Mouse (Mus musculus) brain, adult 2 months (tissue): ENCODE measurements around the gene Suv39h2.
A peak's percentile ranks its signal among the peaks of the same experiment; 100 is the strongest.

Experiments used
- DNase-seq: peaks from one replicate; pipeline ENCODE4 v3.0.0; 2011; ENCODE audit warnings: low read depth, low spot score

The Suv39h2 gene

DNA sequence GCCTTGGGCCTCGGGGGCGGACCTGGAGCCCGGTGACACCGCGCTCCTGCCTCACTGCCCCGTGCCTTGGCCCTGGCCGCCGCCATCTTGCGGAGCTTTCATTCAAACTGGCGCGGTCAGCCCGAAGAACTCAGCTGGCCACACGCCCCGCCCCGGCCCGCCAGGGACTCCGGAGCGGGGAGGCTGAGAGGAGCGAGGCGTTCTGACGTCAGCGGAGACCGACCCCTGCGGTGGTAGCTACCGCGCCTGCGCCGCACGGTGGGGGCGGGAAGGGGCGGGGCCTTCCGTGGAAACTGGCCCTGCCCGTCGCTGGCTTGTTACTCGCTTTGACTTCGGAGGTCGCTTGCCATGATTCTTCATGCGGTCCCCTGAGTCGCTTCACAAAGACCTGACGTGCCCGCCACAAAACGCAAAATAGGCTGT is at the start of gene Suv39h2:
Gene Suv39h2, minus strand, starts transcription at position 171 of the 423 bp plus-strand sequence.
- peak; percentile 96 for DNase-seq

DNA sequence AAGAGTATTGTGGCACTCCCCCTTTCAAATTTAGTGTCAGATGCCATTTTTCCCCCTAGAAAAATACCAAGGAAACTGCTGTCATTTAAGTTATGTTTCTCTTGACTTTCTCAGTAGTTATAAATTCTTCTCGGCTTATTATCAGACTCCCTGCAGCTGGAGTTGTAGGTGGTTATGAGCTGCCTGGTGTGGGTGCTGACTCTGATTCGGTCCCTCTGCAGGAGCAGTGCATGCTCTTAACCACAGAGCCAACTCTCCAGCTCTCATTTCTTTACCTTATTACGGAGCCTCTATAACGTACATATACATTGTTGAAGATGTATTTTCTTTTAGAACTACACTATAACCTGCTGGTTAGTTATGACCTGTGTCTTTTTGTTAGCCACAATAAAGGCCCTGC is 47.7 kb upstream of the Suv39h2 start:
- no peak for DNase-seq

DNA sequence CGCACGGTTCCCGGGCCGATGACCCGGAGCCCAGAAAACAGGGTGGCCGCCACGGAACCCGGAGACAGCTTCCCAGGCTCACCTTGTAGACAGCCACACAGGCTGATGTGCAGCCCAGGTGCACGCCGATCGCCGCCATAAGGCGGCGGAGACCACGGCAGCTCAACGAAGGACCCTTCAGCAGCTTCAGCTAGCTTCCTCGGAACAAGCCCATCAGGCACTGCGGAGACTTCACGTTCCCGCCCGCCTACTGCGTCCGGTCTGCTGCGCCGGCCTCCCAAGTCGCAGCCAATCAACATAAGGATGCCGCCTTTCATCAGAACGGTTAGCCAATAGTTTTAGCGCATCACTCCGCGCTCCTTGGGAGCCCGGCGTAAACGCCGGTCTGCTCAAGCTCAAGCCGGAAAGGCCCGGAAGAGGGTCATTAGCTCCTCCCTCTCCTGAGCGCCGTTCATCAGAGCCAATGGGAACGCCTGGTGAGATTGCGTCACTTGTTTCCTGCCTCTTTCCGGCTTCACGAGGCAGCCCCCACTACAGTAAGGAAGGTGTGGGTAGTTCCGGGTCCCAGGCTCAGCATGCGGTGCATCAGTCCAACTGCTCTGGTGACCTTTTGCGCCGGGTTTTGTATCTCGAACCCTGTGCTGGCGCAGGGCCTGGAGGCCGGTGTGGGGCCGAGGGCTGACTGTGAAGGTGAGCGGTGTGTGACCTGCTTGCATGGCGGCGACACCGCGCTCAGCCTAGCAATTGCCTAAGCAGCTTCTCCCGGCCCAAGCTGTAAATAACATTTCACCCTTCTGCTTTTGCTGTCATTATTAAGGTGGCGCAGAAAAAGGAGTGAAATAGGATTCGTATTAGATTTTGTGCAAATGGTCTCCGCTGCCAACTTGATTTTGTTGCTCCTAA is 38.0 kb upstream of the Suv39h2 start, which contains the start of the genes Gm45902, Hspa14 and Cdnf:
Gene Gm45902, minus strand, starts transcription at position 239 of the 903 bp plus-strand sequence.
Gene Hspa14, minus strand, starts transcription at position 263 of the 903 bp plus-strand sequence.
Gene Cdnf, plus strand, starts transcription at position 479 of the 903 bp plus-strand sequence.
- DNase-seq = peak; percentile 100

DNA sequence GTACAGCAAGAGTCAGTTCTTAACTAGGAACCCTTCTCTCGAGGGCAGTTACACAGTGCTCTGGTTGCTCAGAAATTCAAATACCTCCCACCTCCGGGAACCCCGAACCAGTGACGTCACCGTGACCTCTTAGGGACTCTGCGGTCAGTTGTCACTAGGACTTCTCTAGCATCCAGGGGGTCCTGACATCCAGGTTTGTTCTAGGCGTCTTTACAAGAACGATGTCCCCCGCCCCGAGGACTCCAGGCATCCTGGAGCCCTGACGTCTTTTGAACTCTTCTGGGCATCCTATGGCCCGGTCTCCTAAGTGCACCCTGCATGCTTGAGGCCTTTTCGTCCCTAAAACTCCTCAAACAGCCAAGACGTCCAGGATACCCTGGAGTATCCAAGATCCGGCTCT is 37.2 kb upstream of the Suv39h2 start:
- peak; percentile 16 for DNase-seq

DNA sequence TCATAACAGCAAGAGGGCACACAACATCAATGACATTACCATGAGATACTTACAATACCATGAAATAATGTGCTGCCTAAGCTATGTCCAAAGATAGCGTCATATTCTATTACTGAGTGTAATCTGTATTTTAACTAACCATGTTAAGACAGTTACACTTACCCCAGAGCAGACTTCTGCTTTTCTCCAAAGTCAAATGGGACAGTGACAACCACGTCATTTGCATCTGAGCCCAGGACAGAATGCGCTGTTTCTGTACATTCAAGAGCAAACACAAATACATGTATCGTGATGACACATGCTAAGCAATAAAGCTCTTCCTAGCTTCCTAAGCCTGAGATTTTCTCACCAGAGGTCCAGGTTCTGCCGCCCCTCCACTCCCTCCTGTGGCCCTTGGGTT is 26.1 kb upstream of the Suv39h2 start:
- DNase-seq = no peak

DNA sequence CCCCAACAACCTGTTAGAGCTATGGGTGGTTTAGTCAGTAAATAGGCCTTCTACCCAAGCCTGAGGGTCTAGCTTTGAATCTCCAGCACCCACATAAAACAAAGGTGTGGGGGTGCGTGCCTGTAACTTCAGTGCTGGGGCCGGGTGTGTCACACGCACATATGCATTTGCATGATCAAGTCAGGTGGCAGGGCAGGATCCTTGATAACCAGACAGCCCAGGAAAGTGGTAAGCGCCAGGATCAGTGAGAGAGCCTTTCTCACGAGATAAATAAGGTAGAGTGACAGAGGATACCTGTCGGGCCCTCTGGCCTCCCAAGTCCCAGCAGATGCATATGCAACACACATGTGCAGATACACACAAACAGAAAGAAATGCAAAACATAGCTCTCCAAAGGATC is 24.7 kb upstream of the Suv39h2 start:
- no peak for DNase-seq

DNA sequence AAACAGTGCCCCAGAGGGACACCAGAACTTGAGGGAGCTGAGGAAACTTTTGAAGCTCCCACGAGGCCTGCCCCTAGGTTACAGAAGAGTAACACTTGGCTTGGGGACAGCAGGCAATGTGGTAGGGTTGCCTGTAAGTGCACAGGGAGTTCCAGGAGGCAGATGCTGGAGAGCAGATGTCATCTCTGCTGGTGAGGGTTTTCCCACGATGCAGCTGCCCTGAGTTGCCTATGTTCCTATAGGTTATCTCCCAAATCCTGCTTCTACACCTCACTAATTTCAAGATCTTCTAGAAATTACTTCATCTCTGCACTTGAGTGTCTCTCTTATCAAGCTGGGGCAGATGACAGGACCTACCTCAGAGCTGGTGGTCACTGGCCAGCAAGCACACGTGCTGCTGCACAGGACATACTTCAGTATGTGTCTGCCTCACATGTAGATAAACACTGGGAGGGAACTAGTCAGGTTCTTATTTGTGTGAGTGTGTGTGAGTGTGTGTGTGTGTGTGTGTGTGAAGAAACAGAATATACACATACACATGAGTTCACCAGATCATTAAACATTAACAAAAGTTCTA is 19.1 kb upstream of the Suv39h2 start:
- DNase-seq = no peak

DNA sequence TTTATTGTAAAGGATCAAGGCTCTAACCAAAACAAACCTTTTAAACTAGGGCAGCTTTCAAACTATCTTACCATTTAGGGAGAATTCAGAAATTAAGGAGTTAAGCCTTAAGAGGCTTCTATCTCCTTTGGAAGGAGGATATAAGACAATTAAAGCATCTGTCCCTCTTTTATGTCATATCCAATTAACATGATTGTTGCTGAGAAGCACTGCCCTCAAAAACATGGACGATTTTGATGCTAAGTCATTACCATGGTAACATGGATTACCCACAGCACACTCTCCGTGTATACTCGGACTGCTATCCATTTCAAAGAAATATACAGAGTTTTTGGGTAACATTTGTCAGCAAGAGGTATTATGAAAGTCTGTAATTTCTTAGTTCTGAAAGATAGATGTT is 15.0 kb upstream of the Suv39h2 start:
- DNase-seq = no peak

DNA sequence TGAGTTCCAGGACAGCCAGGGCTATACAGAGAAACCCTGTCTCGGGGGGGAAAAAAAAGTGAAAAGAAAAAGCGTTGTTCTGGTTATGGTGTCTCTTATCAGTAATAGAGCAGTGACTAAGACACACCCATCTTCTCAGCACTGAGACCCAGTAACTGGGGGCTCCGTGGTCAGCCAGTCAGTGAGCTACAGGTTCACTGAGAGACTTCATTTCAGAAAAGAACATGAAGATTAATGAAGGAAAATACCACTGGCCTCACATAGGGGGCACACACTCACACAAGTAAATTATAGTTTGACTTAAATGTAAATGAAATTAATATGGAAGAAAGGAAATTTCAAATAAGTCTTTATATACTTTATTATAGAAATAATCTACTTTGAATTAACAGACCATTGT is 5.4 kb upstream of the Suv39h2 start:
- DNase-seq = no peak

DNA sequence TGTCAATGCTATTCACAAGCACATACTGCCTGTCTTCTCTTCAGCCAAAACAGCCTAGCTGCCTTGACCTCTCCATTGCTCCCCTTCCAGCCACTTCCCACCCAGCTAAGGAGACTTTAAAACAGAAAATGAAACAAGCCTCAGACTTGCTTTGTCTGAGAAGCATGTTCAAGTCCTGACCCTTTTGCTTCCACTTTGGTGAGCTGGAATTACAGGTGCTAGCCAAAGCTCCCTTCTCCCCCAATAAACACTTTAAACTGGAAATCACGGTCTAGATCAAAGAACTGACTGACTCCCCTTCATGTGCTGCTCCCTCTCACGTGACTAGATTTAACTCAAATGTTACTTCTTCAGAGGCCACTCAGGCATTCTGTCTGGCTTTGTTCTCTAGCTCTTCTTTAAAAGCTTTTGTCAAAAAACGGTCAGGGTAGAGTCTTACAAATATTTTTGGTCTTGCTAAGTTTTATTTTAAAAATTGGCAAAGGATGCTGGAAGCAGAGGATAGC is 968 bp upstream of the Suv39h2 start:
- DNase-seq = no peak

DNA sequence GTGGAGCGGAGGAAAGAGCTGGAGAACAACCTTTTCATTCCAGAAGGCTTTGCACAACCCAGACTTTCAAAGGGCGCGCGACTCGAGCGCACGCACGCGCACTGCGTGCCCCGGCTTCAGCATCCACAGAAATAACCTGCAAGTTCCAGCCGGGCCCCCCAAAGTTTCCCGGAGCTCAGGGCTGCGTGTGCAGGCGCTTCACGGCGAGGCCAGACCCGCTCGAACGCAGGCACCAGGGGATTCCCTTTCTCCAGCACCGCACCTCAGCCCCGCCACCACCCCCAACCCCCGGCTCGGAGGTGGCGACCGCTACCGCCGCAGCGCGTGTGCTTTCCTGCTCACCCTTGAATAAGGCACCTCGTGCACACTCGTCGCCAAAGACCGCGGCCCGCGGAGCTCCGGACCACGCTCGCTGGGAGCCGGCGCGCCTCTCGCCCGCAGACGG is 448 bp downstream of the Suv39h2 start:
- peak; percentile 80 for DNase-seq

DNA sequence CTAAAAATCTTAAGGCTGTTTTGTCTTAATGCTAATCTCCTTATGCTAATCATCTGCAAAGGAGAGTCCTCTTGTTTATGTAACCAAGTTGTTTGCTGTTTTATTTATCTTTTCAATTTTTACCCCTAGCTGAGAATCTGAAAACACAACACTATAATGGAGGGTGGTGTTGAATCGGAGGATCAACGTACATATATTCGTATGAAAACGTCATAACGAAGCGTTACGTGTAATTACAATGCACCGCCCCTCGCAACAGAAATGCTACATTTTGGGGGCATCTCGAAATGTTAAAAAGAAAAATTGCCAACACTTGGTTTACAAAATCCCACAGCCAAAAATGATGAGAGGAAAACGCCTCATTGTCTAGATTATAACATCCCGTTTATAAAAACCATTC is 940 bp downstream of the Suv39h2 start:
- DNase-seq = no peak

DNA sequence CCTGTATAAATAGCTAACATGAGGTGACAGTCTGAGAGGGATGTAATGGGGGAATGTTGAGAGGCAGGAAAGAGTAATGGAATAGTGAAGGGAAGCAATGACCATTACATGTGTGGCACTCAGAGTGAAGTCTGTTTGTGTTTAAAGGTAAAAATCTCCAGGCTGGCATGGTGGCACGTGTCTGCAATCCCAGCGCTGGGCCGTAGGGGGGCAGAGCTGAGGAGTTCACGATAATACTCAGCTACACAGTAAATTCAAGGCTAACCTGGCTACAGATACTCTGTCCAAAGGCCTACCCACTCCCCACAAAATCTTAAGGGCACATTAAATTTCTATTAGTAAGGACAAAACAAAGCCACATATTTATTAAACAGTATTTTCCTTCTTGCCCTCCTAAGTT is 18.2 kb downstream of the Suv39h2 start:
- DNase-seq = no peak

DNA sequence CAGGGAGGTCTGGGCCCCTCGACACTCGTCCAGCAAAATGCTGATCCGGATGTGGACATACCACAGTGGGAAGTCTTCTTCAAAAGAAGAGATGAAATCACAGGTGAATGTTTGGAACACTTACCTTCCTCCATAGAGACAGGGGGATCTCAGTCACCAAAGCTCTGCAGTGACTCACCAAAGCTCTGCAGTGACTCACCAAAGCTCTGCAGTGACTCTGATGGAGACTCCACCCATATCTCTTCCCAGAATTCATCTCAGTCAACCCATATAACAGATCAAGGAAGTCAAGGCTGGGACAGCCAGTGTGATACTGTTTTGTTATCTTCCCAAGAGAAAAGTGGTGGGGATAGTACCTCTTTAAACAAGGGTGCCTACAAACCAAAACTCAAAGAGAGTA is 21.7 kb downstream of the Suv39h2 start:
- peak; percentile 23 for DNase-seq

DNA sequence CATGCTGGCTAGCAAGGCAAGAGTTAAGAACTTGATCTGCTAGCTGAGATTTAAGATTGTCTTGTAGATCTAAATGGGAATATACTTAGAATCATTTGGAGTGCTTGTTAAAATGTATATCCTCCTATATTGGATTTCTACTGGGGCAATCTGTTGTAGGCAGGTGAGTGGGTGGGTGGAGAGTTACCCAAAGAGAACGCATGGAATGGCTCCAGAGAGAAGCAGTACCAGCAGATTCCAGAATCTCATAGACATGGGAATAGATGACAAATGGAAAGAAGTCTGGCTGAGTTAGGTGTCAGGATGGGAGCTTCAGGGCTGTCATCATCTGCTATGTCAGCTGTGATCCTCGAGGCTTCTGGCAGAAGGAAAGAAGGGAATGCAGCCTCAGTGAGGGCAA is 25.4 kb downstream of the Suv39h2 start:
- peak; percentile 80 for DNase-seq

DNA sequence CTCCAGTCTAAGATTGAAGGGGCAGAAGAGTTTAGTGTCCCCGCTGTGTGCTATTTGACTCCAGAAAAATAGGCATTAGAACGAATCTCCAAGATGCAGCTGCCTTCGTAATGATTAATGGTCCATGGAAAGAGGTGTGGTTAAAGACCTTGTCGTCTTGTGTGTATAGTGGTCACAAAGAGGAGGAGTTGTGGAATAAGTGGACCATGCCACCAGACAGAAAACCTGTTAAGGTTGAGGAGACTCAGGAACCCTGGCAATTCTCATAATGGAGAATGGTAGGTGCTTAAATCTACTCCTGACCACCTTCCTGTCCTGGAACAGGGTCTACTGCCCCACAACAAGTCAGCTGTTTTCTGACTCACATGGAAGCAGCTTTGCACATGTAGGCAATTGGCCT is 28.8 kb downstream of the Suv39h2 start:
- no peak for DNase-seq

DNA sequence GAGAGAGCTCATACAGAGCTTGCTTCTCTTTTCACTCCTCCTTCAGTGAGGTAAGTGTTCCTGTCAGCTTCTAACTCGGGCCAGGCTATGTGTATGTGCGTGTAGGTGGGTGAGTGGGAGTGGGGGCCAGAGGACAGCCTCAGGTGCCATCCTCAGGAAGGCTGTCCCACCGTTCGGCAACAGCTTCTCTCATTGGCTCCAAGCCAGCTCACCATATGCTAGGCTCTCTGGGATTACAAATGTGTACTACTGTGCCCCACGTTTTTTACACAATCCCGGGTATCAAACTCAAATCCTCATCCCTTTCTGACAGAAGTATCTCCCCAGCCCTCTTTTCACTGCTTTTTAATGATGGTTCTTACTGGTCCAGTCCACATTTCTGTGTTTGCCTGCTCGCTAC is 30.6 kb downstream of the Suv39h2 start:
- DNase-seq = peak; percentile 17

DNA sequence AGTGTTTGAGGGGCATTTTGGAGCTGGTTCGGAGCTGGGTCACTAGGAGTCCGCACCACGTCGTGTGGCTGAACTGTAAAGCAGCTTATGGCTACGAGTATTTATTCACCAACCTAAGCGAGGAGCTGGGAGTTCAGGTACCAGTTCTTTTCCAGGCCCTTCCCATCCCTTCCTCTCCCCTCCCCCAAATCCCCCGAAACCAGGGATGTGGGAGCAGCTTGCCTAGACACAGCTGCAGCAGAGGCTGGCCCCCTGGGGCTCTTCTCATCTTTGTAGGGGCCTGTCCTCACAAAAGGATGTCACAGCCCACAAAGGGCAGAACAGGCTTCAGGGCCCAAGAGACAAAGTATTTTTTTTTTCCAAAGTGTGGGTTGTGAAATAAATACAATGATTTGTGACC is 36.9 kb downstream of the Suv39h2 start:
- no peak for DNase-seq

DNA sequence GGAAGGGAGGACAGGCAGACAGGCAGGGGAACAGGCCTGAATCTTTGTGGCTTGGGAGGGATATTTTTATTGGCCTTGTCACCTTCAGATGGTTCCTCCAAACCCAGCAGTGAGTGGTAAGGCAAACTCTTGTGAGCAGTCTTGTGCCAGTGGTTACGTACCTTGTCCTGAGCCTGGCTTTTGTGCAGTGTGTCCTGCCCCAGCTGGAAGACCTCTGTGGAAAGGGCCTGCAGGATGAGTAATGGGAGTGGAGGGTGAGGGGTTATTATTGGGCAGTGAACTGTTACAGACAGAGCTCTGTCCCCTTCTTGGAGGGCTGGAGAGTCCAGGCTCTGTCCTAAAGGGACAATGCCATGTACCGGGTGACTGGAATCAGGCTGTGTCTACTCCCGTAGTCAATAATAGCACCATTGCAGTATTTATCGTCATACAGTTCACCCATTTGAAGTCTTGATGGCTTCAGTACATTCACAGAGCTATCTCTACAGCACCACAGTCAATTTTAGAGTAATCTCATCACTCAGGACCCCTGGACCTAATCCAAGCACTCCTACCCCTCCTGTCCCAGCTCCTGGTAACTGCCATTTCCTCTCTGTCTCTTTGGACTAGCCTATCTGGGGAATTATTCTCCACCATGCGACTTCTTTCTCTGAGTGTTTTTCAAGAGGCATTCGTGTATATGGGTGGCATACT is 39.3 kb downstream of the Suv39h2 start:
- no peak for DNase-seq

DNA sequence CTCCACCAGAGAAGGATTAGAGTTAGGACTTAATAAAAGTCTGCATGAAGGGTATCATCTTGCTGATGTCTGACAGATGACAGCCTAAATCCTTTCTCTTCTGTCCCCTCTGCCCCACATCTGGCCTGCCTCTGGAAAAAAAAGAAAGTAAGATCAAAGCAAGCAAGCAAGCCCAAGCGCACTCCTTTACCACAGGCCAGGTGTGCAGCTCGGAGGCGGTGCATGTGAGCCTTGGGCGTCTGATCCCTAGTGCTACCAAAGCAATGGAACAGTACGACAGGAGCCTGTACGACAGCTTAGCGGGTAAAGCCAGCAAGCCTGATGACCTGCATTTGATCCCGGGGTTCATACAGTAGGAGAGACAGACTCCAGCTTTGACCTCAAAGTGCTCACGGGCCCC is 43.9 kb downstream of the Suv39h2 start:
- no peak for DNase-seq

DNA sequence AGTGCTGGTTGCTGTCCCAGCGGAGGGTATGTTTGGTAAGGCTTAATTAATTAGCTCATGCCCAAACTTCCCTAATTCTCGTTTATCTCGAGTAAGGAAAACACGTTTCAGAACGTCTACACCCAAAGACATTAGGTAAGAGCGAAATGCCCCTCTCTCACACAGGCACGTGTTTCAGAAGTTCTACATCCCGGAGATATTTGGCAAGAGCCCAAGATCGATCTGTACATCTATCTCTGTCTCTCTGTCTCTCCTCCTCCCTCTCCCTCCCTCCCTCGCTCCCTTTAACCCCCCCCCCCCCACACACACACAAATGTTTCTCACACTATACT is 50.3 kb downstream of the Suv39h2 start:
- no peak for DNase-seq
